Mouse (Mus musculus) hindbrain, embryonic 16.5 days (tissue): Measurements from ENCODE around the gene Rpl6. TPM values are rescaled to one million over a fixed set of nuclear protein-coding genes. Genes with fewer than 3 reads are reported as not detected.
"Not testable (repeated sequence)": the region's sequence is repeated elsewhere in the genome, so short reads cannot be mapped to it uniquely, and the experiment has no call there.

Experiments used
- ATAC-seq: fragments of 200-750 bp; cut with Nextera tagmentation; 2 replicates; pipeline ENCODE4 v1.8.0; 2017; ENCODE audit warnings: moderate TSS enrichment, moderate library complexity
- H3K27ac ChIP-seq: fragments of 300-500 bp; sonication (generic); 2 replicates; pipeline ENCODE4 v1.5.1; 2014; ENCODE audit warnings: low read depth, mild to moderate bottlenecking, control low read depth, low read length, moderate library complexity
- H3K27me3 ChIP-seq: fragments of 300-500 bp; sonication (generic); replicated peaks from 2 replicates; pipeline ENCODE4 v1.6.1; 2014; ENCODE audit warnings: low read length; ENCODE audit not compliant: control insufficient read depth, insufficient read depth
- H3K36me3 ChIP-seq: fragments of 300-500 bp; sonication (generic); 2 replicates; pipeline ENCODE4 v1.6.1; 2014; ENCODE audit warnings: mild to moderate bottlenecking, low read length, moderate library complexity, mixed read lengths; ENCODE audit not compliant: control insufficient read depth, insufficient read depth
- H3K4me1 ChIP-seq: fragments of 300-500 bp; sonication (generic); 2 replicates; pipeline ENCODE4 v1.6.1; 2014; ENCODE audit warnings: low read depth, low read length; ENCODE audit not compliant: control insufficient read depth, insufficient read depth
- H3K4me2 ChIP-seq: fragments of 300-500 bp; sonication (generic); 2 replicates; pipeline ENCODE4 v1.6.1; 2014; ENCODE audit warnings: mild to moderate bottlenecking, low read length, control low read depth, moderate library complexity
- H3K4me3 ChIP-seq: fragments of 300-500 bp; sonication (generic); 2 replicates; pipeline ENCODE4 v1.5.1; 2014; ENCODE audit warnings: mild to moderate bottlenecking, low read length, control low read depth, moderate library complexity
- H3K9ac ChIP-seq: fragments of 300-500 bp; sonication (generic); 2 replicates; pipeline ENCODE4 v1.6.1; 2014; ENCODE audit warnings: low read depth, mild to moderate bottlenecking, control low read depth, low read length, moderate library complexity
- H3K9me3 ChIP-seq: fragments of 300-500 bp; sonication (generic); 2 replicates; pipeline ENCODE4 v1.6.1; 2014; ENCODE audit warnings: mild to moderate bottlenecking, low read length, moderate library complexity; ENCODE audit not compliant: control insufficient read depth
- WGBS: fragments of 180-500 bp; shearing (Covaris S2); extraction: QIAGEN DNeasy Blood & Tissue Kit; methylation state at CpG from one replicate; pipeline ENCODE4 v1.1.7; 2014; 5-methylcytosine and 5-hydroxymethylcytosine counted together
- polyA plus RNA-seq: library from polyadenylated mRNA; unstranded; fragments of >200 nt; fragmentation: Nextera tagmentation; extraction: Ambion mirVana; gene quantifications from 2 replicates; pipeline ENCODE4 v1.2.1, GENCODE M21; 2015

The Rpl6 gene
- polyA plus RNA-seq, 1 experiment from 2014 or later = 318 TPM

- H3K36me3 ChIP-seq = no peaks in the 10 kb centered on the region
- peak; percentile 97 for ATAC-seq
- H3K4me2 ChIP-seq = peak within 1 kb of the TSS; percentile 87
- H3K4me3 ChIP-seq = peak within 1 kb of the TSS; percentile 95
- no peaks in the 10 kb centered on the region for H3K27me3 ChIP-seq
- H3K9me3 ChIP-seq = no peaks in the 10 kb centered on the region
- peaks cover 35% of the 10 kb centered on the region for H3K4me1 ChIP-seq
- peak within 1 kb of the TSS; percentile 97 for H3K9ac ChIP-seq
- H3K27ac ChIP-seq = peak within 1 kb of the TSS; percentile 81
- WGBS = under 1% methylated on average over 83 of the region's 98 CpGs
These were observed 13.3 kb upstream of the Rpl6 start, which contains the start of gene Ptpn11 for GRCm38 (mm10) chr5:121190836-121191583. Gene Ptpn11, minus strand, starts transcription at chr5:121191397.

DNA sequence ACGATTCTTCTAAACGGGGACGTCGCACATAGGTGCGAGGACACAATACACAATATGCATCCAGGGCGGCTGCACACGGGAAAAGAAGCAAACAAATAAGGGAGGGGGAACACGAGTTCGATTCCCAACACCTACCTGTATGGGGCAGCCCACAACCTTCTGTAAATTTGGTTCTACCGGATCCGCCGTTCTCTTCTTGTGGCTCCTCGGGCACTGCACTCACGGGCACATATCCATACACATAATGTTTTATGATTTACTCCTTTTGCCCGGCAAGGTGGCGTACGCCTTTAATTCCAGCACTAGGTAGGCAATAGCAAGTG is 12.7 kb upstream of the Rpl6 start:
- 10% methylated on average over 17 of the region's 17 CpGs for WGBS
- ATAC-seq = peak; percentile 66

GRCm38 (mm10) chr5:121194173-121194572 is 10.1 kb upstream of the Rpl6 start:
- H3K4me3 ChIP-seq = no peak overlapping the region
- H3K9ac ChIP-seq = no peak overlapping the region
- ATAC-seq = no peak
- no peaks in the 10 kb centered on the region for H3K9me3 ChIP-seq
- peaks cover 17% of the 10 kb centered on the region for H3K4me1 ChIP-seq
- H3K27me3 ChIP-seq = no peaks in the 10 kb centered on the region
- no peaks in the 10 kb centered on the region for H3K36me3 ChIP-seq
- no peak overlapping the region for H3K4me2 ChIP-seq
- 29% methylated on average over 1 of the region's 1 CpGs for WGBS
- H3K27ac ChIP-seq = no peak overlapping the region

More for the DNA sequence above, 12.7 kb upstream of the Rpl6 start:
- Histone ChIP-seq H3K36me3 (no peaks in the 10 kb centered on the region), H3K27me3 (no peaks in the 10 kb centered on the region), H3K4me2 (peak overlapping the region; percentile 87), H3K27ac (peak overlapping the region; percentile 71), H3K9ac (peak overlapping the region; percentile 71), H3K9me3 (no peaks in the 10 kb centered on the region), H3K4me3 (peak overlapping the region; percentile 95), H3K4me1 (peaks cover 31% of the 10 kb centered on the region)

GRCm38 (mm10) chr5:121196764-121197163 is 7.5 kb upstream of the Rpl6 start:
- H3K4me3 ChIP-seq = no peak overlapping the region
- 0 out of 2 replicates have a peak, but pooled peaks cover 2% of the 10 kb centered on the region for H3K27me3 ChIP-seq
- H3K36me3 ChIP-seq = no peaks in the 10 kb centered on the region

GRCm38 (mm10) chr5:121197337-121197736 is 6.9 kb upstream of the Rpl6 start:
- ATAC-seq = no peak
- no peaks in the 10 kb centered on the region for H3K4me1 ChIP-seq
- 0 out of 2 replicates have a peak, but pooled peaks cover 2% of the 10 kb centered on the region for H3K27me3 ChIP-seq
- no peak overlapping the region for H3K4me3 ChIP-seq
- 85% methylated on average over 2 of the region's 2 CpGs for WGBS
- no peaks in the 10 kb centered on the region for H3K9me3 ChIP-seq
- no peak overlapping the region for H3K9ac ChIP-seq
- no peak overlapping the region for H3K4me2 ChIP-seq
- H3K27ac ChIP-seq = no peak overlapping the region
- no peaks in the 10 kb centered on the region for H3K36me3 ChIP-seq

More at GRCm38 (mm10) chr5:121196764-121197163, 7.5 kb upstream of the Rpl6 start:
- ATAC-seq = no peak
- Histone ChIP-seq H3K27ac (no peak overlapping the region), H3K9me3 (no peaks in the 10 kb centered on the region), H3K4me1 (peaks cover 2% of the 10 kb centered on the region), H3K4me2 (no peak overlapping the region), H3K9ac (no peak overlapping the region)
- 50% methylated on average over 5 of the region's 5 CpGs for WGBS

GRCm38 (mm10) chr5:121198376-121198775 is 5.9 kb upstream of the Rpl6 start:
- no peak overlapping the region for H3K4me2 ChIP-seq
- no peaks in the 10 kb centered on the region for H3K9me3 ChIP-seq
- 0 out of 2 replicates have a peak, but pooled peaks cover 2% of the 10 kb centered on the region for H3K27me3 ChIP-seq
- H3K36me3 ChIP-seq = no peaks in the 10 kb centered on the region
- H3K9ac ChIP-seq = no peak overlapping the region
- WGBS = 87% methylated on average over 5 of the region's 5 CpGs
- ATAC-seq = no peak
- no peaks in the 10 kb centered on the region for H3K4me1 ChIP-seq
- H3K4me3 ChIP-seq = no peak overlapping the region
- no peak overlapping the region for H3K27ac ChIP-seq

- Histone ChIP-seq H3K27ac (no peak overlapping the region), H3K4me2 (no peak overlapping the region), H3K36me3 (peaks cover 6% of the 10 kb centered on the region; the same call in 1 of the 2 replicates), H3K4me3 (no peak overlapping the region), H3K9me3 (no peaks in the 10 kb centered on the region), H3K9ac (no peak overlapping the region), H3K27me3 (0 out of 2 replicates have a peak, but pooled peaks cover 2% of the 10 kb centered on the region), H3K4me1 (peaks cover 11% of the 10 kb centered on the region)
- 46% methylated on average over 3 of the region's 3 CpGs for WGBS
- ATAC-seq = no peak
These were observed 2.5 kb upstream of the Rpl6 start for GRCm38 (mm10) chr5:121201739-121202138.

DNA sequence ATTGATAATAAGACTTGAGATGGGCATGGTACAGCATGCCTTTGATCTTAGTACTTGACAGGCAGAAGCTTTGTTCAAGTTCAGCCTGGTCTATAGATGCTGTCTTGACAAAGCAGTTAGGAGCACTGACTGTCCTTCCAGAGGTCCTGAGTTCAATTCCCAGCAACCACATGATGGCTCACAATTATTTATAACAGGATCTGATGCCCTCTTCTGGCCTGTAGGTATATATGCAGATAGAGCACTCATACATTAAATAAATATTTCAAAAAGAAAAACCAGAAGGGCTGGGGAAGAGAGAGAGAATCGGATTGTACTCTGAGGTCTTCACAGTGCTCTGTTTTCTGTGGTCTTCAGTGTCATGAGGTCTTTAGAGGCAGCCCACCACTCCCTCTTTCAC is 1.8 kb upstream of the Rpl6 start:
- Histone ChIP-seq H3K9me3 (no peaks in the 10 kb centered on the region), H3K27me3 (0 out of 2 replicates have a peak, but pooled peaks cover 2% of the 10 kb centered on the region), H3K4me3 (no peak overlapping the region), H3K4me1 (peaks cover 11% of the 10 kb centered on the region), H3K36me3 (peaks cover 6% of the 10 kb centered on the region; the same call in 1 of the 2 replicates), H3K27ac (no peak overlapping the region), H3K4me2 (no peak overlapping the region), H3K9ac (no peak overlapping the region)
- 85% methylated on average over 1 of the region's 1 CpGs for WGBS
- no peak for ATAC-seq

DNA sequence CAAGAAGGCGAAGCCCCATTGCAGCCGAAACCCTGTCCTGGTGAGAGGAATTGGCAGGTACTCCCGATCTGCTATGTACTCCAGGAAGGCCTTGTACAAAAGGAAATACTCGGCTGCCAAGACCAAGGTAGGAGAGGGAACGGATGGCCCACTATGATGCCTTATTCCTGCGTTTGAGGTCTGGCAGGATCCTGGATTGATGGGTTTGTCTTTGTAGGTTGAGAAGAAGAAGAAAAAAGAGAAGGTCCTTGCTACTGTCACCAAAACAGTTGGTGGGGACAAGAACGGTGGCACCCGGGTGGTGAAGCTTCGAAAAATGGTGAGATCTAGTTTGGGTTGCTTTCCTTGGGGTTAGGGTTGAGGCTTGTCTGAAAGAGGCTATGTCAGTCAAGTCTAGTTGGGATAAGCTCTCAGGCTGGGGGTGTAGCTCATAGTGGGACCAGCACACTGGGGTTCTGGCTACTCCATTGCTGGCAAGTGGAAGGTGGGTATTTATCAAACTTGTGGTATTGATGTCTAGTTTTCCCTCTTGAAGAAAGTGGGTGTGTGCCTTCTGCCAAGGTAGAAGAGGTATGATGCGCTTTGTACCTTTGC is 1.4 kb downstream of the Rpl6 start:
- H3K4me3 ChIP-seq = peak overlapping the region; percentile 60
- H3K27me3 ChIP-seq, ATAC-seq, H3K9me3 ChIP-seq, H3K27ac ChIP-seq: not testable (repeated sequence)
- H3K9ac ChIP-seq = peak overlapping the region; percentile 91
- 76% methylated on average over 8 of the region's 10 CpGs for WGBS
- peak overlapping the region; percentile 87 for H3K4me2 ChIP-seq
- peaks cover 19% of the 10 kb centered on the region for H3K36me3 ChIP-seq
- peaks cover 11% of the 10 kb centered on the region for H3K4me1 ChIP-seq
